Mouse (Mus musculus) embryo, embryonic 9.5 days (tissue): ENCODE results near the gene Gm29666.

Experiments used
- DNase-seq: peaks from one replicate; pipeline ENCODE4 v3.0.0-alpha.2; 2017; ENCODE audit errors: extremely low spot score

Gm29666 gene

GRCm38 (mm10) chr15:84919938-84920337, at the start of gene Gm29666:
TSS of gene Gm29666 (minus strand) at chr15:84920038.
- DNase-seq, result no peak

- DNase-seq, result no peak
Measured at GRCm38 (mm10) chr15:84968534-84968933, 48.7 kb upstream of the Gm29666 start.

GRCm38 (mm10) chr15:84965575-84966360, 45.9 kb upstream of the Gm29666 start:
- peak; percentile 61 for DNase-seq

- DNase-seq, result no peak
Measured at GRCm38 (mm10) chr15:84964771-84965170, 44.9 kb upstream of the Gm29666 start.

- DNase-seq, result no peak
Measured at GRCm38 (mm10) chr15:84962518-84962917, 42.7 kb upstream of the Gm29666 start.

DNA sequence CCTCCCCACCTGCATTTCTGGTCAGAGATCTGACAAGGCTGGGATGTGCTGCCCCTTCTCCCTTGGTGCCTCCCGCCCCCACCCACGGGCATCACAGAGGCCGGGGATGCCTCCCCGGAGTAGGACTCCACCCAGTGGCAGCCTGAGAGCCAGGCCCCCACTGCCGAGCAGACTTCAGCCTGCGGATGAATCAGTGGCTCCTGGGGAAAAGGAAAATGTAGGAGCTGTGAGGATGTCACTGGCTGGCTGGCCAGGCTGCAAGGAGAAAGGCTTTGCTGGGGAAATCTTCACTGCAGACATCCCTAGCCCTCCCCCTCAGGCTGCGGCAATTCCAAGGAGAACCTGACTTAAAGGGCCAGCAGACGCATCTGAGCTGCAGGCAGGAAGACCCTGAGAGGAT, 40.9 kb upstream of the Gm29666 start:
- DNase-seq, result no peak

- DNase-seq, result no peak
Measured at GRCm38 (mm10) chr15:84959891-84960290, 40.1 kb upstream of the Gm29666 start.

DNA sequence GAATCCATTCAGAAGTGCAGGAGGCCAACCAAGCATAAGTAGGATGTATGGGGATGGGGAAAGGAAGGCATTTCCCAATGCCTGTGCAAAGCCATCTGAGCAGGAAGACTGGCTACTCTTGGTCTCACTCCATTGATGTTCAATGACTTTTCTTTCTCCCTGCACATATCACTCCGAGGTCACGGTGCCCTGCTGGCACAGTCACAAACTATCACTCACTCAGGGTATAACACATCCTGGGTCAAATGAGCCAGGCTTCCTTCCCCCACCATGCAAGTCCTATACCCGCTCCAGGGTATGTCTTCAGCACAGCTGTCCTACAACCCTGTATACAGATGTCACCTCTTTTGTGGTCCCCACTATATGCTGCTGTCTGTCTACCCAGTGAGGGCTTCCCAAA, 38.5 kb upstream of the Gm29666 start:
- DNase-seq, result no peak

DNA sequence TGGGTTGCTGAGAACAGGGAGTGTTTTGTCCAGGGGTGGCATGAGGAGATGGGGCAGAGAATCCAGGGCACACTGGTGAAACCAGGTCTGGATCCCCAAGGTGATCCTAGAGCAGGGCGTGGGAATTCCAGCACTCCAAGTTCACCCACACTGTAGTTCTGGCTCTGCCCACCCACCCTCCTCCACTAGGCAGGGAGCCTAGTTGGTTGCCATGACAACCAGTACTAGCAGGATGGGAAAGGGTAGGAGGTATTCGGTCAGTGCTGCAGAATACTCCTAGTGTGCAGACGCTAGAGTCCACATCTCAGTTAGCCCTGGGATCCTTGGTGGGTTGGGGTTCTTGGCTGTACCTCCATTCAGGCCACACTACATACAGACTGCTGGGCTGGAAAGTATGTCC, 38.0 kb upstream of the Gm29666 start:
- no peak for DNase-seq

DNA sequence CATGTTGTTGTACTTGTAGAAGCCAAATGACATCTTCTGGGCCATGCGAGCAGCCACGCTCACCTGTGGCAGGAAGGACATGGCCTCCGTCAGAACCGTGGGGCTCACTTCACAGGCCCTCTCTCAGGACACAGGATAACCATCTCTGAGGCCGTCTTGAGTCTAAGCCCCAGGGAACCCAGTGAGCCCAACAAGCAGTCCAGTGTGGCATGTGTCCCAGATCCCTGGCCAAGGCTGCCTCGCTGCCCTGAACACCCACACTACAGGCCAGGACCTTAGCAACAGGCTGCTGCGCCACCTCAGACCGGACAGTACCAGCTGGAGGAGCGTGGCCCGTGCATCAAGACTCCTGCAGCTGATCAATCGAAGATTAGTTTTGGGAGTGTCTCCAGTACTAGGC, 33.4 kb upstream of the Gm29666 start:
- no peak for DNase-seq

DNA sequence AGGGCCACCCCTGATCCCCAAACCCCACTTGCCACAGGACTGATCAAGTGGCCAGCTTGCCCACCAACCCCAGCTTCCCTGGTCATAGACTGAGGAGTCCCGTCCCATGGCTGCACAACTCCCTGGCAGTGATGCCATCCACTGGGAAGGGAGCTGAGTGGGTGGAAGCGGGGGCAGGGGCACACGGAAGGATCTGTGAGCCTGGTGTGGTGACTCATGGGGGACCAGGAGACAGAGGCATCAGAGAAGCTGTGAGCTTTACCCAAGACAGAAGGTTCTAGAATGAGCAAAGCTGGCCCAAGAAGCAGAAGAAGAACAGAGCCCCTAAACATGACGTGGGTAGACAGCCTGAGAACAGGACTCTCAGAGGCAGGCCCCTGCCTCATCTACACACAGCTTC, 30.2 kb upstream of the Gm29666 start:
- no peak for DNase-seq

GRCm38 (mm10) chr15:84948990-84949389, 29.2 kb upstream of the Gm29666 start:
- DNase-seq, result no peak

DNA sequence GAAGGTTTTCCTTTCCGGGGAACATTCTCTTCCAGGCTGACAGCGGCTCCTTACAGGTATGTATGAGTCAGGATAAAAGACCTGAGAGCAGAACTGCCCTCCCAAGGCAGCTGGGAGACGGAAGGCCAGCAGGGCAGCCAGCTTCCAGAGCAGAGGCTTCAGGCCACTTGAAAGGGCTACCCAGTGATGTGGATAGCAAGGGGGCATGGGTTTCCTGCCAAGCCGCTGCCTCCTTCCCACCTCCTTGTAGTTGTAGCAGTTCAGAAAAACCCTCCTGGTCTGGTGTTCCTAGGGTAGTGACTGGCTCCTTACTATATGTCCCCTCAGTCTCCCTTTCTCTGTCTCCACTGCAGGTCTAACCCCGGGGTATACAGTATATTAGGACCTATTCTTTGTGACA, 24.5 kb upstream of the Gm29666 start:
- DNase-seq, result no peak

- no peak for DNase-seq
Measured at GRCm38 (mm10) chr15:84942647-84943285, 22.9 kb upstream of the Gm29666 start.

- peak; percentile 22 for DNase-seq
Measured at GRCm38 (mm10) chr15:84940102-84940501, 20.3 kb upstream of the Gm29666 start.

GRCm38 (mm10) chr15:84934901-84935300, 15.1 kb upstream of the Gm29666 start:
- no peak for DNase-seq

GRCm38 (mm10) chr15:84932351-84932750, 12.5 kb upstream of the Gm29666 start:
- DNase-seq, result no peak

GRCm38 (mm10) chr15:84925495-84926018, 5.7 kb upstream of the Gm29666 start:
- DNase-seq, result no peak

DNA sequence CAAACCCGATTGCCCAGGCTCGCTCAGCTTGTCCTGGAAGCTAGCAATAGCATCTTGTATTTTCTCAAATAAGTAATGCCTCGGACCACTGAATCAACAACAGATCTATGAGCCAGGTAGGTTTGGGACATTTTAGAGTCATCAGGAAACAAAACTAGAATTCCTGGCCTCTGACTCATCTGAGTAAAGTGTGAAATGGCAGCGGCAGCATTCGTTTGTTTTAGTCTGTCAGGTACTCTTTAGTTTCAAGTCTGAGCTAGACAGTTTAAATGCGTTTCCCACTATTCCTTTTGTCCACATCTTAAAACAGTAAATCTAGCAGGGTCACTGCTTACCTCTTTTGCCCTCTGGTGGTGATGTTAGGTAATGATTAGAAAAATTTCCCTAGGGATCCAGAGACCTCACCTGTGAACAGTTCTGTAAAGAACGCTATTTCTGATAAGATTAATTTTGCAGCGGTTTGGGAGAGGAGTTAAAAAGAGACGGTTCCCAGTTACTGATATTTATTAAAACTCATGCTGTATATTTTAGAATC, 5.0 kb upstream of the Gm29666 start:
- DNase-seq, result peak; percentile 48

- no peak for DNase-seq
Measured at GRCm38 (mm10) chr15:84923508-84924181, 3.8 kb upstream of the Gm29666 start.

GRCm38 (mm10) chr15:84922884-84923507, 3.2 kb upstream of the Gm29666 start, which contains the start of gene Nup50:
TSS of gene Nup50 (plus strand) at chr15:84923411.
- peak; percentile 99 for DNase-seq

GRCm38 (mm10) chr15:84913201-84913600, 6.6 kb downstream of the Gm29666 start:
- no peak for DNase-seq
